Mouse (Mus musculus) adrenal gland, postnatal 4 days (tissue): ENCODE measurements around the gene Olfr1177-ps. TPM values are rescaled to one million over a fixed set of nuclear protein-coding genes. Genes with fewer than 3 reads are reported as not detected.

Experiments used
- DNase-seq, 2 experiments: peaks; one replicate each; pipeline ENCODE4 v3.0.0; 2021 to 2022; ENCODE audit warnings: low spot score in 2 of 2, mixed read lengths in 2 of 2
- long read RNA-seq, 2 experiments: library from polyadenylated mRNA; stranded (forward); transcript quantifications; one replicate each; pipeline ENCODE4 v2.0.0; 2021
- total RNA-seq, 2 experiments: library from RNA; stranded (reverse); gene quantifications; 2 replicates each; pipeline ENCODE4 v1.2.3; 2021

The Olfr1177-ps gene
- total RNA-seq: not detected
- long read RNA-seq, experiment 1: 0 reads
- long read RNA-seq, experiment 2: 0 reads

GRCm38 (mm10) chr2:88346392-88346791, at the start of gene Olfr1177-ps:
Olfr1177-ps (minus strand) TSS chr2:88346492.
- no peak for DNase-seq

- no peak for DNase-seq
Measured at GRCm38 (mm10) chr2:88386762-88387161, 40.5 kb upstream of the Olfr1177-ps start, which contains the start of gene Olfr1178. Olfr1178 (plus strand) TSS chr2:88387062.

- no peak for DNase-seq
Measured at GRCm38 (mm10) chr2:88356304-88356703, 10.0 kb upstream of the Olfr1177-ps start.

GRCm38 (mm10) chr2:88336421-88336820, 9.9 kb downstream of the Olfr1177-ps start, which contains the start of gene Olfr1176:
Olfr1176 (plus strand) TSS chr2:88336721.
- no peak for DNase-seq

- DNase-seq: no peak
Measured at GRCm38 (mm10) chr2:88327115-88327514, 19.2 kb downstream of the Olfr1177-ps start, which contains the start of gene Olfr1175-ps. Olfr1175-ps (minus strand) TSS chr2:88327215.

GRCm38 (mm10) chr2:88315035-88315434, 31.3 kb downstream of the Olfr1177-ps start, which contains the start of gene Olfr1174-ps:
Olfr1174-ps (minus strand) TSS chr2:88315135.
- DNase-seq: no peak

Other genes with a start within 250 kb of the Olfr1177-ps start
- not detected for gene Olfr1166, start 218.2 kb downstream of the Olfr1177-ps start, total RNA-seq
- gene Olfr1167, start 191.3 kb downstream of the Olfr1177-ps start, total RNA-seq: not detected
- not detected for gene Olfr1168, start 164.6 kb downstream of the Olfr1177-ps start, total RNA-seq
- not detected for gene Olfr1170, start 118.2 kb downstream of the Olfr1177-ps start, total RNA-seq
- gene Olfr1173, start 66.6 kb downstream of the Olfr1177-ps start, total RNA-seq: not detected
- not detected for gene Olfr1174-ps, start 31.4 kb downstream of the Olfr1177-ps start, total RNA-seq
- not detected for gene Olfr1175-ps, start 19.3 kb downstream of the Olfr1177-ps start, total RNA-seq
- not detected for gene Olfr1176, start 9.8 kb downstream of the Olfr1177-ps start, total RNA-seq
- not detected for gene Olfr1178, start 40.6 kb upstream of the Olfr1177-ps start, total RNA-seq
- not detected for gene Olfr1179, start 60.0 kb upstream of the Olfr1177-ps start, total RNA-seq
- not detected for gene Olfr1180, start 72.7 kb upstream of the Olfr1177-ps start, total RNA-seq
- gene Olfr1181, start 79.7 kb upstream of the Olfr1177-ps start, total RNA-seq: not detected
- not detected for gene Gm13757, start 102.6 kb upstream of the Olfr1177-ps start, total RNA-seq
- gene Olfr1183, start 108.4 kb upstream of the Olfr1177-ps start, total RNA-seq: not detected
- not detected for gene Olfr1184, start 137.1 kb upstream of the Olfr1177-ps start, total RNA-seq
- not detected for gene Olfr1185-ps1, start 146.8 kb upstream of the Olfr1177-ps start, total RNA-seq
- gene Olfr1186, start 172.1 kb upstream of the Olfr1177-ps start, total RNA-seq: not detected
- gene Olfr1188, start 210.4 kb upstream of the Olfr1177-ps start, total RNA-seq: not detected
- not detected for gene Olfr1189, start 240.0 kb upstream of the Olfr1177-ps start, total RNA-seq